Mouse (Mus musculus): ENCODE results near the gene G430095P16Rik. TPM values are rescaled to one million over a fixed set of nuclear protein-coding genes. Genes with fewer than 3 reads are reported as not detected.

Gene G430095P16Rik
- total RNA-seq, 2 experiments from 2014 or later, result not detected

- no peak for DNase-seq (ENCODE audit: low spot score in 2 of 2)
These were observed 18.4 kb downstream of the G430095P16Rik start for GRCm38 (mm10) chr8:84740895-84741843.

- DNase-seq (ENCODE audit: low spot score in 2 of 2), result no peak
These were observed 19.6 kb downstream of the G430095P16Rik start for GRCm38 (mm10) chr8:84742171-84743053.

DNA sequence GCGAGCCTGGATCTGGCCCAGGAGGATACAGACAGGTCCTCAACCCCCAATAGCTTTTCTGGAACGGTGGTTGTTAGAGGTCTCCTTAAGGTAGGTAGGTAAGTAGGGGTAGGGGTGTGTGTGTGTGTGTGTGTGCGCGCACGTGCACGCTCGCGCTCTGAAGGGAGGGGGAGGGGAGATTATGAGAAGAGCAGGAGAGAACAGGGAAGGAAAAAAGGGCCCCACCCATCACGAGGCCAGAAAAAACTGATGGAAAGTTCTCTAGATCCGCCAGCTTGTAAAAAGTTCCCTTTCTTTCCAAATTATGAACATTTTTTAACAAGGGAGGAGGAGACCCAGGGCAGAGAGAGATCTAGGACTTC is 20.2 kb downstream of the G430095P16Rik start:
- DNase-seq (ENCODE audit: low spot score in 2 of 2), result no peak

- DNase-seq (ENCODE audit: low spot score in 2 of 2), result no peak
These were observed 21.0 kb downstream of the G430095P16Rik start for GRCm38 (mm10) chr8:84743517-84744420.

DNA sequence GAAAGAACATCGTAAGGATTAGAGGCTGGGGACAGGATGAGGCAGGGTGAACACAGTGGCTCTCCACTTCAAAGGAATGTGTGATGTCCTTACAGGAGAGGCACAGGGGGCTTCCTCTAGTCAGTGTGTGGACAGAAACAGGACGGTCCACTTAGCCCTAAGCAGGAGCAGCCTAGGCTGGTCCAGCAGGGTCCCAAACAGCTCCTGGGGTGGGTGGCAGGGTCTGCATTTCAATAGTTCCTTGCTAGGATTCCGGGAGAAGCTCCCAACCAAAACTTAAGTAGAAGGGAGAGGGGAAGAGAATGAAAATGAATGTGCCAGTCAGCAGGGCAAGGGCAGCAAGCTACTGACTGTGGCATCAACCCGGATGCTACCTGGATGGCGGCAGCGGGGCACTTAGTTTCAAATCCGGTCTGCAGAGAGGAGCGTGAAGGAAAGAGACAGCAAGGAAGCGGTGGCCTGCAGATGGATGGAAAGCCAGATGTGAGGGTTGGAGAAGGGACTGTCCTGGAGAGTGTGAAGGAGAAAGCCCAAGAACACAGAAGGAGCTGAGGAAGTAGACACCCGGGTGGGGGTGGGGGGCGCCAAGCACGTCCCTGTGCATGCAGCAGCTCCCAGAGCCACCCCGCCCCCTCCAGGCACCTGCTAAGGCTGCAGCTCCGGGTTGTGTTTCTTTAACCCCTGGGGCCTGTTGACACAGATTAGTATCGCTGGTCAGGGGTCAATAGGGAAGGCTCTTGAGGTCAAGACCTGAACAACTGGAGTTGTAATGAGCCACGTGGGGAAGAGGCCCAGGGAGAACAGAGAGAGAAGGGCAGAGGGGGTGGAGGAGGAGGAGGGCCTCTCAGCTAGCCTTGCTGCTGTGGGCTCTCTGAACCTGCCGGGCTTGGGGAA is 22.5 kb downstream of the G430095P16Rik start:
- DNase-seq (ENCODE audit: low spot score in 2 of 2), result no peak

GRCm38 (mm10) chr8:84749519-84749918 is 26.7 kb downstream of the G430095P16Rik start:
- no peak for DNase-seq (ENCODE audit: low spot score in 2 of 2)

DNA sequence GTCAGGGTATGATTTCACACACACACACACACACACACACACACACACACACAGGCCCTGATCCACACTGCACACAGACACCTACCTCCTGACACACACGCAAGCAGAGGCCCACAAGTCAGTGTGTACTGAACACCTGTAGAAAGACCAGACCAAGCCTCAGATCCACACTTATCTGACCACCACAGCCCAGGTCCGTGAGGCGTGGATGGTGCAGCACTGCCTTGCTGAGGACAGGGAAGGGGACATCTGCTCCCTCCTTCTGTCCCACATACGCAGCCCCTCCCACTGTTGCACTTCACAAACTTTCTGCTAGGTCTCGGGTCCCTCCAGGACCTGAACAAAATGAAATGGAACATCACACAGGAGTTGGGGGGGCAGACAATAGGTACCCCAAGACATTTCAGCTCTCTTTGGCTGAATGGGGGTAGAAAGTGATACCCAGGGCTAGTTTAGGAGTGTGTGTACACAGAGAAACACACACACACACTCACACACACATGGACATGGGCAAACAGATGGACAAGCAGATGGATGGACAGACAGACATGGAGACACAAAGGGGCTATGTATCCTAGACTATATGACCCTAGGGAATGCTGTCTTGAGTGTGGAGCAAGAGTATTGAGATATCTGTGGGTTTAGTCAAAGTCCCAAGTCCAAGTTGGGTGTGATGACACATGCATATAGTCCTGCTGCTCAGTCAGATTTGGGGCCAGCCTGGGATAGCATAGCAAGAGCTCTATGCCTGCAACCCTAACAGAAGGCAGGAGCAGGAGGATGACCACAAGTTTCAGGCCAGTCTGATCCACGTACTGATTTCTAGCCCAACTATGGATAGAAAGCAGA is 30.2 kb downstream of the G430095P16Rik start:
- DNase-seq (ENCODE audit: low spot score in 2 of 2), result no peak

DNA sequence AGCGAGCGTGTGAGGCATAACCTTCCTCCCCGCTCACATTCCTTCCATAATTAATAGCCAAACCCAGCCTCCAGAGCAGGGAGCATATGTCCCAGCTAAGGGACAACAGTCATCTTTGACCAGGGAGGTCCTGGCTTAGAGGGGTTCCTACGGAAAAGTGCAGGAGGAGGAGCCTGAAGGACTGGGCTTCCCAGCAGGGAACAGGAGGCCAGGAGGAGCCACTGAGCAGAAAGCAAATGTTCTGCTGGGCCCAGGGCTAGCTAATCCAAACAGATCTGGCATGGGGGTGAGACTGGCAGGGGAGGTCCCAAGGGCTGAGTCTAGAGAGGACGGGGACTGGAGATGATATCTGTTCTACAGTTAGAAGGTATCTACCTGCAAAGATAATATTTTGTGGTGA is 34.7 kb downstream of the G430095P16Rik start:
- DNase-seq (ENCODE audit: low spot score in 2 of 2), result no peak

DNA sequence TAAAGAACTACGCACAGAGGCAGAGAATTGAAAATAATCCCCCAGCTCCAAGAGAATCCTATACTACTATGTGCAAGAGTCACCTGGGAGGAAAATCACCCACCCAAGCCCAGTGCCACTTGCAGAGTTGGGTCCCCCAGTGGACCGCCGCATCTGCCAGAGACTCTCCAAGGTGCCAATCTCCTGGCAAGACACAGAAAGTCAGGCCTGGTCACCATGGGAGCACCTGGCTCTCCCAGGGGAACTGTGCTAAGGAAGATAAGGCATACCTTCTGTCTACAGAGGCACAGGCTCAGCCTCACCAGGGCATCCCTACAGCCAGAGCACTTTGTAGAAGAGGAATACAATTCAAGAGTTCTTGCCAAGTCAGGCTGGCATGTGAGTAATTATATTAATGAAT is 35.5 kb downstream of the G430095P16Rik start:
- DNase-seq (ENCODE audit: low spot score in 2 of 2), result no peak

DNA sequence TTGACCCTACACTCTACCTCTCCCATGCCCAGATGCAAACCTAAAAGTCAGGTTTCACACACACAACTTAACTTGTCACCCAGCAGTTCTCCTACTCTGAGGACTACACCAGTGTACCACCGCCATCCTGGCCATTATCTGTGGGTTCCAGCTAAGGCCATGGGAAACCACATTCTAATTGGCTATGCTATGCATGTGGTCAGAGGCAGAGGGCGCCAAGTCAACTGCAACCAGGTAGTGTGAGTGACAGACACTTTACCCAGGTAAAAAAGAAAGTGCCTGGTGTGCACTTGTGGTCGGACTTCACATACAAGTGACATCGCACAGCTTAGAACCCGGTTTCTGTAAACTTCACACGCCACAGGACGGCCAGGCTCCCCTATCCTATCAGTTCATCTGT is 36.3 kb downstream of the G430095P16Rik start:
- no peak for DNase-seq (ENCODE audit: low spot score in 2 of 2)

GRCm38 (mm10) chr8:84759718-84760117 is 36.9 kb downstream of the G430095P16Rik start:
- no peak for DNase-seq (ENCODE audit: low spot score in 2 of 2)

DNA sequence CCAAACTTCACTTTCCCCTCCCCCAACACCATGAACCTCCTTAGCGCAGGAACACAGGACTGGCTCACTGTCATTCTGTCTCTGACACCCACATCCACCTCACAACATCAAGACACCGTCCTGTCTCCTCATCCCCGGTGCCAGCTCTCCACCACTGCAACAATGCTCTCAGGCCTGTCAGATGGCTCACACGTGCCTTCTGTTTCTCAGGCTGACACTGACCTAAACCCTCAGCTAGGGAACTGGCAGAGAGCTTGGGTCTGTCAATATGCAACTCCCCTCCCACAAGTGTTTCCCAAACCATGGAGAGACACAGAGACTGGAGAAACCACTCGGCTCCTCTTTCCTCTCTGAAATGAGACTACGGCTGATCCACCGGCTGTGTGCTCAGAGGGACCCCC is 37.6 kb downstream of the G430095P16Rik start:
- no peak for DNase-seq (ENCODE audit: low spot score in 2 of 2)

DNA sequence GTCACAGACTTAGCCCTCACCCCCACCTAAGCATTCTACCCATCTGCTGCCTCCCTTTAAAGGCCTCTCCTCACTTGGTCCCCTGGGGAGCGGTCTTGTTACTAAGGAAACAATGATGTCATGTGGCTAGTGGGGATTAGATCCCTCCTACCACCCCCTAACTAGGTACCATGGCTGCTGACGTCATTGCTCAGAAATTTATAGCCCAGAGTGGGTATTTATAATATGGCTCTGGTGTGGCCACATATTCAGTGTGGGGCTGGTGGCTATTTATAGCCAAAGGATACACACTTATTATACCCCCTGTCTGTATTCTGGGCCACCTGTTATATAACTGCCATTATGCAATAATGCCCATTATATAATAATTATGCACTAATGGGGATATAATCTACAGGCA is 38.1 kb downstream of the G430095P16Rik start:
- DNase-seq (ENCODE audit: low spot score in 2 of 2), result no peak

- DNase-seq (ENCODE audit: low spot score in 2 of 2), result no peak
These were observed 41.3 kb downstream of the G430095P16Rik start for GRCm38 (mm10) chr8:84764100-84764499.

DNA sequence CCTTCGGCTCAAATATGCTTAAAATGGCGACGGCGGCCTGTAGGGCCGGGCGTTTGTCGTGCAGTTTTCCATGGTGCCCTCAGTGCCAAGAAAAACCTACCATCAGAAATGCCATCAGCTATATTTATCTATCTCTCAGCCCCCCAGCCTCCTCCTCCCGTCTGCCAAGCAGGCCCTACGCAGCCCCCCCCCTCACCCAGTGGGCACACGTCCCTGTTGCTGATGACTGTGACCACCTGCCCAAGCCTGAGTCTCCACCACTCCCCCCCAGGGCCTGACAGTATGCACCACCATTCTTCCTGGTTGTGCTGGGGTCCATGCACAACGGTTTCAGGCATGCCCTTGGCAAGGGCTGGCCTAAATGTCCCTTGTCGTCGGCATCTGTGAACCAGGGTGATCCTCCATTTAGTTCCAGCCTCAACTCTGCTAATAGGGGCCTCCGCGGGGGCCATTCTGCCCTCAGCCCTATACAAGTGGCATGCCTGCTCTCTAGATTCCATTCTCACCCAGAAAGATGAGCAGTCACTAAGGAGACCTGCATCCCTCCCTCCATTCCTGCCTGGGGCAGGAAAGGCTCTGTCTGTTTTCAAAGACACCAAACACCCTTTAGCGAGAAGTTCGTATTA is 42.2 kb downstream of the G430095P16Rik start:
- no peak for DNase-seq (ENCODE audit: low spot score in 2 of 2)

GRCm38 (mm10) chr8:84765629-84766028 is 42.8 kb downstream of the G430095P16Rik start:
- no peak for DNase-seq (ENCODE audit: low spot score in 2 of 2)

- no peak for DNase-seq (ENCODE audit: low spot score in 2 of 2)
These were observed 43.6 kb downstream of the G430095P16Rik start for GRCm38 (mm10) chr8:84766422-84766821.

- DNase-seq (ENCODE audit: low spot score in 2 of 2), result no peak
These were observed 44.4 kb downstream of the G430095P16Rik start for GRCm38 (mm10) chr8:84767221-84767620.

Measured in left cerebral cortex, adult 18-20 months (tissue).